Mouse (Mus musculus): ENCODE results near the gene Nfkbia. TPM values are rescaled to one million over a fixed set of nuclear protein-coding genes. Genes with fewer than 3 reads are reported as not detected.

The Nfkbia gene
- polyA plus RNA-seq, 1 experiment = 43.2 TPM

DNA sequence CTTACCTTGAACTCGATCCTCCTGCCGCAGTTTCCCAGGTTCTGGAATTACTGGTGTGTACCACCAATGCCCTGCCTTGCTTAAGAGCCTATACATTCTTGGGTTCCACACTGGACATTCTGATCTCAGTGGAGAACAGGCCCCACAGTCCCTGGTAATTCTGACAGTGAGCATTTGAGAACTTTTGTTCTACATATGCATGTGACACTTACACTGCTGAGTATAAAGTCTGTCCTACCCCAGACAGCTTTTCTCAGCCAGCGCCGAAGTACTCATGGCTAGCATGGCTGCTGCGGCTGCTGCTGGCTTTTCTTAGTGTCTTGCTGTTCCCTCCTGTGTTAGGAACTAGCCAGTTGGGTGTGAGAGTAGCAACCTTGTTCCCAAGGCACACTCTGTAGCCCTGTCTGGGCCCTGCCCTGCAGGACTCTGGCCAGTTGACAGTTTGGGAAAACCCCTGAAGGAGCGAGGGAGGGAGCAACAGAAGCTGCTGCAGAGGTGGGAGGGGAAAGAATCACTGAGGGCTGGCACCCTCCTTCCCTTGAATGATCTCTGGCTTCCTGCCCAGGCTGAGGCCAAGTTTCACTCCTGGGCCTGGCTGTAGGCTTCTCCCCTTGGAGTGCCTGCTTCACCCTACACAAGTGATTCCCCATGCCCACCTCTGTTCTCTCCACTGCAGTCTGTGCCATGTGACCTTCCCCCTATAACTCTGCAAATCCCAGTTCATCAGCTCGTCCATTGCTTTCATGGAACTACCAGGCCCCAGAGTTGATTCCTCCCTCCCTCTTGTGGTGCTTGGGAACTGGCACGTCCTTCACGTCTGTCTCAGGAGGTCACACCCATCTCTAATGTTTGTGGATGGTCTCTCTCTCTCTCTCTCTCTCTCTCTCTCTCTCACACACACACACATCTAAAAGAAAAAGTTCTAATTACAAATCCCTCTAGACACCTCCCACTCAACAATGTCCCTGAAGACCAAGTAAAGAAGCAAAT, 49.3 kb downstream of the Nfkbia start:
- H3K27me3 ChIP-seq (ENCODE audit: control insufficient read depth, insufficient read depth, insufficient read length) = no peaks in the 10 kb centered on the region
- TF ChIP-seq USF1 (IDR thresholded peaks at IDR 0.05; ENCODE audit: low read depth) = no peak
- TF ChIP-seq MAX (IDR thresholded peaks at IDR 0.05) = no peak
- TF ChIP-seq CEBPB (IDR thresholded peaks at IDR 0.05; ENCODE audit: low read depth) = no peak
- no peak for TF ChIP-seq FOSL1 (IDR thresholded peaks at IDR 0.05; ENCODE audit: insufficient read depth, low read length, poor library complexity, severe bottlenecking)
- TF ChIP-seq CTCF (IDR thresholded peaks at IDR 0.05; ENCODE audit: control insufficient read depth, insufficient read depth, insufficient read length) = no peak
- TF ChIP-seq MYOD1 (IDR thresholded peaks at IDR 0.05; ENCODE audit: control insufficient read depth, insufficient read length, low read depth) = no peak
- TF ChIP-seq MYOG (IDR thresholded peaks at IDR 0.05; ENCODE audit: control insufficient read depth, extremely low read depth, insufficient read length) = no peak

DNA sequence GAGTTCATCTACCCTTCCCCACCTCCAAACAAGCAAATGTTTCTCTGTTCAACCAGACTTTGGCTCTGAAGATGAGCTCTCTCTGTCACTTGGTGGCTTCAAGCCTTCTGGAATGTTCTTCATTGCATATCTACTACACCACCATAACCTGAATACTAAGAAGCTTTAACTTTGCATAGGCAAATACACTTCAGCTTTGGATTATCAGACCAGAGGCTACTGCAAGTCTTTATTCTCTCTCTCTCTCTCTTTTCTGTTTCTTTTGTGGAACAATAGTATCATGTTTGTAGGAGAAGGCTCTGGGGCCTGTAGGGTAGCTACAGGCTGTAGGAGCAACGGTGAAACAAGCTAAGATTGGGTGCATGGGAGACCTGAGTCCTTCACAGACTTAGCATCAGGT, 50.2 kb downstream of the Nfkbia start:
- Histone ChIP-seq H3K4me3 (ENCODE audit: insufficient read depth, poor library complexity, severe bottlenecking) (no peak overlapping the region), H3K79me2 (ENCODE audit: control insufficient read depth, insufficient read depth) (no peaks in the 10 kb centered on the region), H3ac (ENCODE audit: control insufficient read depth, insufficient read length, low read depth) (no peak overlapping the region), H3K27me3 (ENCODE audit: control insufficient read depth, insufficient read depth, insufficient read length) (no peaks in the 10 kb centered on the region), H3K79me3 (ENCODE audit: low read depth) (no peaks in the 10 kb centered on the region), H3K36me3 (ENCODE audit: control insufficient read depth, insufficient read depth) (no peaks in the 10 kb centered on the region)
- TF ChIP-seq MYOG (IDR thresholded peaks at IDR 0.05; ENCODE audit: control insufficient read depth, extremely low read depth, insufficient read length) (no peak), MYOD1 (IDR thresholded peaks at IDR 0.05; ENCODE audit: control insufficient read depth, insufficient read length, low read depth) (no peak)

More for the DNA sequence above, 49.3 kb downstream of the Nfkbia start:
- Histone ChIP-seq H3K79me3 (ENCODE audit: low read depth) (no peaks in the 10 kb centered on the region), H3K79me2 (ENCODE audit: control insufficient read depth, insufficient read depth) (no peaks in the 10 kb centered on the region), H3K36me3 (ENCODE audit: control insufficient read depth, insufficient read depth) (no peaks in the 10 kb centered on the region), H3K4me3 (ENCODE audit: insufficient read depth, poor library complexity, severe bottlenecking) (no peak overlapping the region), H3ac (ENCODE audit: control insufficient read depth, insufficient read length, low read depth) (peak overlapping the region; percentile 2)

DNA sequence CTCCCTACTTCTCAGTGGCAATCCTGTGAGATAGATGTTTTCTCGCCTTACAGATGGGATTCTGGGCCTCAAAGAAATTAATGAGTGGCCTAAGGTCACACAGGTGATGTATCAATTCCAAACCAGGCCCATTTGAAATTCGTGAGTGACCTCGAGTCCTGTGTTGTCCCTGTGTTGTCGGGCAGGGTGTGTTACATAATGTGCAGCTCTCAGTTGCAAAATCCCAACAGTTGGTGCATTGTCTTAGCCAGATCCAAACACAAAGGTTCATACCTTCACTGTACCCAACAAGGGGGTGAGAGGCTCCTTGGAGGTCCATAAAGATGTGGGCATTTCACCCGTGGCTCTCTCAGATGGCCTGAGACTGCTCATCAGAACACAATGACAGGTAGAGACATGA, 52.0 kb downstream of the Nfkbia start:
- Histone ChIP-seq H3K27me3 (ENCODE audit: control insufficient read depth, insufficient read depth, insufficient read length) (no peaks in the 10 kb centered on the region), H3K36me3 (ENCODE audit: control insufficient read depth, insufficient read depth) (no peaks in the 10 kb centered on the region), H3K79me3 (ENCODE audit: low read depth) (no peaks in the 10 kb centered on the region), H3ac (ENCODE audit: control insufficient read depth, insufficient read length, low read depth) (no peak overlapping the region), H3K79me2 (ENCODE audit: control insufficient read depth, insufficient read depth) (no peaks in the 10 kb centered on the region), H3K4me3 (ENCODE audit: insufficient read depth, poor library complexity, severe bottlenecking) (no peak overlapping the region)
- no peak for TF ChIP-seq FOSL1 (IDR thresholded peaks at IDR 0.05; ENCODE audit: insufficient read depth, low read length, poor library complexity, severe bottlenecking)
- no peak for TF ChIP-seq CTCF (IDR thresholded peaks at IDR 0.05; ENCODE audit: control insufficient read depth, insufficient read depth, insufficient read length)
- no peak for TF ChIP-seq MAX (IDR thresholded peaks at IDR 0.05)
- no peak for TF ChIP-seq USF1 (IDR thresholded peaks at IDR 0.05; ENCODE audit: low read depth)
- TF ChIP-seq CEBPB (IDR thresholded peaks at IDR 0.05; ENCODE audit: low read depth) = no peak
- no peak for TF ChIP-seq MYOG (IDR thresholded peaks at IDR 0.05; ENCODE audit: control insufficient read depth, extremely low read depth, insufficient read length)

Other genes with a start within 250 kb of the Nfkbia start
- gene 1110008L16Rik, start 193.1 kb downstream of the Nfkbia start, polyA plus RNA-seq (2012; fragmentation: generic; extraction: Trizol) = 7.6 TPM
- 3.8 TPM for gene Ppp2r3c, start 189.6 kb downstream of the Nfkbia start, polyA plus RNA-seq (2012; fragmentation: generic; extraction: Trizol)
- gene Psma6, start 108.4 kb downstream of the Nfkbia start, polyA plus RNA-seq (2012; fragmentation: generic; extraction: Trizol) = 312 TPM
- not detected for gene Aldoart2, start 72.6 kb upstream of the Nfkbia start, polyA plus RNA-seq (2012; fragmentation: generic; extraction: Trizol)
- not detected for gene Insm2, start 106.8 kb upstream of the Nfkbia start, polyA plus RNA-seq (2012; fragmentation: generic; extraction: Trizol)

Measured in C2C12 (cell line).